Mouse (Mus musculus): ENCODE data around the gene Sod1. TPM values are rescaled to one million over a fixed set of nuclear protein-coding genes. Genes with fewer than 3 reads are reported as not detected.
"Not testable (repeated sequence)": the region's sequence is repeated elsewhere in the genome, so short reads cannot be mapped to it uniquely, and the experiment has no call there.

The Sod1 gene
- polyA plus RNA-seq, 1 experiment from 2014 or later, result 1,309 TPM

- Histone ChIP-seq H3K4me3 (replicated peaks; ENCODE audit: low read depth, low read length) (no peak overlapping the region), H3K27me3 (ENCODE audit: insufficient read depth, low read length) (no peaks in the 10 kb centered on the region), H3K27ac (no peak overlapping the region), H3K9me3 (replicated peaks; ENCODE audit: low read length) (no peaks in the 10 kb centered on the region), H3K36me3 (ENCODE audit: insufficient read depth, low read length) (peaks cover 76% of the 10 kb centered on the region), H3K4me2 (ENCODE audit: low read length) (no peak overlapping the region), H3K4me1 (replicated peaks; ENCODE audit: insufficient read depth, low read length) (no peaks in the 10 kb centered on the region), H3K9ac (ENCODE audit: low read depth, low read length) (no peak overlapping the region)
- no peak for TF ChIP-seq CTCF (IDR thresholded peaks at IDR 0.05; ENCODE audit: low read depth)
- ATAC-seq (replicated peaks; ENCODE audit: low FRiP score, low read depth) (0 out of 2 replicates have a peak, but pooled peaks have one; percentile 27), DNase-seq (ENCODE audit: low spot score) (no peak)
- WGBS, result 76% methylated on average over 17 of the region's 17 CpGs
These were observed 22.1 kb downstream of the Sod1 start for GRCm38 (mm10) chr16:90242426-90243304.

DNA sequence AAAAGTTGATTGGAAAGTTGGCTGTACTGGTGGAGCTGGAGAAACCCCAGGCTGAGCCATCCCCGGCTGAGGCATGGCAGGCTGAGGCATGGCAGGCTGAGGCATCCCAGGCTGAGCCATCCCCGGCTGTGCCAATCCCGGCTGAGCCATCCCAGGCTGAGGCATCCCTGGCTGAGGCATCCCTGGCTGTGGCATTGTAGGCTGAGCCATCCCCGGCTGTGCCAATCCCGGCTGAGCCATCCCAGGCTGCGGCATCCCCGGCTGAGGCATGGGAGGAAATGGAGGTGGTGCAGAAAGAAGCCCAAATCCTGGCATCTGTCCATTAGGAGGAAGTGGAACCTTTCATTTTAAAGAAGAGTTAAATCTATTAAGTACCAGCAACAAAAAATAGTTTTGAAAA, 29.5 kb downstream of the Sod1 start:
- Histone ChIP-seq H3K4me2 (ENCODE audit: low read length) (no peak overlapping the region), H3K27ac (no peak overlapping the region), H3K27me3 (ENCODE audit: insufficient read depth, low read length) (no peaks in the 10 kb centered on the region), H3K9ac (ENCODE audit: low read depth, low read length) (no peak overlapping the region), H3K4me3 (replicated peaks; ENCODE audit: low read depth, low read length) (no peak overlapping the region), H3K4me1 (replicated peaks; ENCODE audit: insufficient read depth, low read length) (no peaks in the 10 kb centered on the region), H3K9me3 (replicated peaks; ENCODE audit: low read length) (no peaks in the 10 kb centered on the region), H3K36me3 (ENCODE audit: insufficient read depth, low read length) (peaks cover 61% of the 10 kb centered on the region)
- no peak for TF ChIP-seq CTCF (IDR thresholded peaks at IDR 0.05; ENCODE audit: low read depth)
- WGBS, result 86% methylated on average over 7 of the region's 7 CpGs
- no peak for ATAC-seq (replicated peaks; ENCODE audit: low FRiP score, low read depth)
- no peak for DNase-seq (ENCODE audit: low spot score)

GRCm38 (mm10) chr16:90251256-90251655, 30.7 kb downstream of the Sod1 start:
- not testable (repeated sequence) for ATAC-seq (replicated peaks; ENCODE audit: low FRiP score, low read depth); H3K4me2 ChIP-seq (ENCODE audit: low read length); H3K27ac ChIP-seq; H3K4me3 ChIP-seq (replicated peaks; ENCODE audit: low read depth, low read length); H3K27me3 ChIP-seq (ENCODE audit: insufficient read depth, low read length); H3K4me1 ChIP-seq (replicated peaks; ENCODE audit: insufficient read depth, low read length); H3K9me3 ChIP-seq (replicated peaks; ENCODE audit: low read length); H3K9ac ChIP-seq (ENCODE audit: low read depth, low read length); DNase-seq (ENCODE audit: low spot score)
- WGBS, result 85% methylated on average over 3 of the region's 3 CpGs
- peaks cover 58% of the 10 kb centered on the region for H3K36me3 ChIP-seq (ENCODE audit: insufficient read depth, low read length)

DNA sequence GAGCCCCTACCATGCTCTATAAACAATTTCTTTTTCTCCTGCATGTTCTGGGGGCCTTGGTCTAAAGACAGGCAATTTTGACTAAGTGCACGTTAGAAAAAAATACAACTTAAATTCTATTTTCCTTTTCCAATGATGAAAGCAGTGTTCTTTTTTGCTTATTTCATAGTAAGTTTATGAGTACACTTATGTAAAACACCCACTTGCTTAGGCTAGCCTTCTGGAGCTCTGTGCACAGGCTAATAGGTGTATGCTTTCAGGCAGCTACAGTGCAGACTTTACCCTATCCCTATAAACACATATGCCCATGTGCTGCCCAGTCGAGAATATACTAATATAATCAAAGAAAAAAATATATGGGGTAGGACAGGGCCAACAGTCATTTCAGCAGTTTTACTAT, 32.0 kb downstream of the Sod1 start:
- WGBS, result 91% methylated on average over 2 of the region's 2 CpGs
- no peak for TF ChIP-seq CTCF (IDR thresholded peaks at IDR 0.05; ENCODE audit: low read depth)
- H3K27me3 ChIP-seq (ENCODE audit: insufficient read depth, low read length), result no peaks in the 10 kb centered on the region
- H3K36me3 ChIP-seq (ENCODE audit: insufficient read depth, low read length), result peaks cover 60% of the 10 kb centered on the region
- DNase-seq (ENCODE audit: low spot score) (no peak), ATAC-seq (replicated peaks; ENCODE audit: low FRiP score, low read depth) (no peak)
- H3K4me2 ChIP-seq (ENCODE audit: low read length), result no peak overlapping the region
- no peaks in the 10 kb centered on the region for H3K9me3 ChIP-seq (replicated peaks; ENCODE audit: low read length)
- no peak overlapping the region for H3K9ac ChIP-seq (ENCODE audit: low read depth, low read length)
- H3K4me3 ChIP-seq (replicated peaks; ENCODE audit: low read depth, low read length), result no peak overlapping the region
- no peak overlapping the region for H3K27ac ChIP-seq
- no peaks in the 10 kb centered on the region for H3K4me1 ChIP-seq (replicated peaks; ENCODE audit: insufficient read depth, low read length)

GRCm38 (mm10) chr16:90258950-90259349, 38.4 kb downstream of the Sod1 start:
- H3K4me3 ChIP-seq (replicated peaks; ENCODE audit: low read depth, low read length), result no peak overlapping the region
- H3K9me3 ChIP-seq (replicated peaks; ENCODE audit: low read length), result no peaks in the 10 kb centered on the region
- no peaks in the 10 kb centered on the region for H3K4me1 ChIP-seq (replicated peaks; ENCODE audit: insufficient read depth, low read length)
- TF ChIP-seq CTCF (IDR thresholded peaks at IDR 0.05; ENCODE audit: low read depth), result no peak
- H3K4me2 ChIP-seq (ENCODE audit: low read length), result no peak overlapping the region
- 94% methylated on average over 7 of the region's 7 CpGs for WGBS
- no peak for ATAC-seq (replicated peaks; ENCODE audit: low FRiP score, low read depth)
- H3K27me3 ChIP-seq (ENCODE audit: insufficient read depth, low read length), result no peaks in the 10 kb centered on the region
- no peak overlapping the region for H3K9ac ChIP-seq (ENCODE audit: low read depth, low read length)
- no peak for DNase-seq (ENCODE audit: low spot score)
- peaks cover 33% of the 10 kb centered on the region for H3K36me3 ChIP-seq (ENCODE audit: insufficient read depth, low read length)
- H3K27ac ChIP-seq, result no peak overlapping the region

GRCm38 (mm10) chr16:90259623-90260022, 39.1 kb downstream of the Sod1 start:
- no peak overlapping the region for H3K9ac ChIP-seq (ENCODE audit: low read depth, low read length)
- no peak overlapping the region for H3K4me2 ChIP-seq (ENCODE audit: low read length)
- no peak for DNase-seq (ENCODE audit: low spot score)
- no peak for TF ChIP-seq CTCF (IDR thresholded peaks at IDR 0.05; ENCODE audit: low read depth)
- no peaks in the 10 kb centered on the region for H3K27me3 ChIP-seq (ENCODE audit: insufficient read depth, low read length)
- H3K27ac ChIP-seq, result no peak overlapping the region
- H3K4me3 ChIP-seq (replicated peaks; ENCODE audit: low read depth, low read length), result no peak overlapping the region
- H3K9me3 ChIP-seq (replicated peaks; ENCODE audit: low read length), result no peaks in the 10 kb centered on the region
- WGBS, result 82% methylated on average over 5 of the region's 5 CpGs
- no peaks in the 10 kb centered on the region for H3K4me1 ChIP-seq (replicated peaks; ENCODE audit: insufficient read depth, low read length)
- ATAC-seq (replicated peaks; ENCODE audit: low FRiP score, low read depth), result no peak
- H3K36me3 ChIP-seq (ENCODE audit: insufficient read depth, low read length), result peaks cover 31% of the 10 kb centered on the region

Measured in kidney, postnatal 0 days (tissue).